Mouse (Mus musculus): ENCODE results near the gene Prss53.

- TF ChIP-seq KAT2A (IDR thresholded peaks at IDR 0.05; ENCODE audit: insufficient replicate concordance, low read length), result peak; percentile 93; the same call in 1 of the 2 replicates
- TF ChIP-seq CHD2 (IDR thresholded peaks at IDR 0.05; ENCODE audit: low read length), result peak; percentile 66
- TF ChIP-seq CTCF (conservative IDR thresholded peaks at IDR 0.05 in 1 of 2, IDR thresholded peaks at IDR 0.05 in 1 of 2; ENCODE audit: low read depth in 2 of 2, low read length in 2 of 2), result no peak
- 0 out of 2 replicates have a peak, but pooled peaks have one; percentile 32 for TF ChIP-seq RCOR1 (conservative IDR thresholded peaks at IDR 0.05; ENCODE audit: low read depth, low read length)
- TF ChIP-seq TCF12 (IDR thresholded peaks at IDR 0.05; ENCODE audit: low read depth, low read length), result peak; percentile 56; the same call in 1 of the 2 replicates
- peak; percentile 67 for TF ChIP-seq POLR2A (IDR thresholded peaks at IDR 0.05; ENCODE audit: low read depth, low read length)
- no peak for TF ChIP-seq EP300 (IDR thresholded peaks at IDR 0.05; ENCODE audit: low read length)
- no peak for TF ChIP-seq ZC3H11A (IDR thresholded peaks at IDR 0.05; ENCODE audit: low read depth, low read length)
- peak; percentile 96 for TF ChIP-seq SIN3A (IDR thresholded peaks at IDR 0.05; ENCODE audit: low read length)
- peak; percentile 58 for TF ChIP-seq MAX (IDR thresholded peaks at IDR 0.05; ENCODE audit: low read length)
- TF ChIP-seq E2F4 (IDR thresholded peaks at IDR 0.05; ENCODE audit: insufficient replicate concordance, low read depth, low read length), result no peak; the same call in 1 of the 2 replicates
- peak; percentile 71; the same call in 1 of the 2 replicates for TF ChIP-seq POLR2AphosphoS2 (IDR thresholded peaks at IDR 0.05; ENCODE audit: low read depth, low read length)
- no peak for TF ChIP-seq USF2 (conservative IDR thresholded peaks at IDR 0.05; ENCODE audit: low read depth, low read length)
- no peak for TF ChIP-seq ZNF384 (IDR thresholded peaks at IDR 0.05; ENCODE audit: low read depth, low read length)
Measured at GRCm38 (mm10) chr7:127876467-127877348, 14.1 kb downstream of the Prss53 start, which contains the start of gene Zfp668.

Data from CH12.LX (cell line).